Mouse (Mus musculus): Measurements from ENCODE around the gene Abhd16b. TPM values are rescaled to one million over a fixed set of nuclear protein-coding genes. Genes with fewer than 3 reads are reported as not detected.
A peak's percentile ranks its signal among the peaks of the same experiment; 100 is the strongest.

Gene Abhd16b
- total RNA-seq (2021) = not detected
- long read RNA-seq = 0 reads

DNA sequence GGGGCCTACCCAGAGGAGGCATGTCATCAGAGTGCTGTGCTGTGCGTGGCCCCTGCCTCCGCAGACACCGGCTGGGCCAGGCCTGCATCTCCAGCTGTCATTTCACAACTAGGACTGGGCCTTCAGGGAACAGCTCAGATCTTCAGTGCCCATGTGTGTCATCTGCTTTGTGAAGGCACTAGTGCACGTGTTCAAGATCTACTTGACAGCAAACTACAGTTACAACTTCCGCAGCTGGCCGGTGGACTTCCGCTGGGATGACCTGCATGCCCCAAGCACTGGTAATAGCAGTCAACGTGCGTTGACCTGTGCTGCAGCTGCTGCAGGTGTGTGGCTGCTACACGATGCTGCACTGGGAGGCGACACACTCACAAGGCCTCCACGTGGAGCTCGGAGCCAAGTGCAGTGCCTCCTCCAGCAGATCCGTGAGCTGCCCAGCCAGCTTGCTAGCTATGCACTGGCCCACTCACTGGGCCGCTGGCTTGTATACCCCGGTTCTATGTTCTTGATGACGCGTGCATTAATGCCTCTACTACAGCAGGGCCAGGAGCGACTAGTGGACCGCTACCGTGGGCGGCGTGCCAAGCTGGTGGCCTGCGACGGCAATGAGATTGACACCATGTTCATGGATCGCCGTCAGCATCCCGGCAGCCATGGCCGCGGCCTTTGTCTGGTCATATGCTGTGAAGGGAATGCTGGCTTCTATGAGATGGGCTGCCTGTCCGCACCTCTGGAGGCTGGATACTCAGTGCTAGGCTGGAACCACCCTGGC is at the start of gene Abhd16b:
TSS of gene Abhd16b (plus strand) at position 51 of the 772 bp plus-strand sequence.
- DNase-seq (ENCODE audit: low spot score in 2 of 2) = no peak

DNA sequence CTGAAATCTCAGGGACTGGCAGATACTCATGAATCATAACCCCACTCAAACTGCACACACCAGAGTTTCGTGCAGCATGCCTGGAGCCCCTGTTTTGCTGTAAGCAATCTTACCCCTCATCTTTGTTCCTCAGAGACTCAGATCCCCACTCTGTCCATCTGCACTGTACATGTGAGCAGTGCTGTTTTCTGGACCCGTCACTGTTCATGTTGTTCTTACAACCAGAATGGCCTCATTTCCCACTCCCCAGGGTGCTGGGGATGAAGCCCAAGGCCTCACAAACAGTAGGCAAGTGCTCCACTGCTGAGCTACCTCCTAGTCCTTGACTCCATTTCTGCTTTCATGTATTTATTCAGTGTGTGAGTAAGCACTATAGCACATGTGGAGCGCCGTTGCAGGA is 40.8 kb upstream of the Abhd16b start:
- no peak for DNase-seq (ENCODE audit: low spot score in 2 of 2)

DNA sequence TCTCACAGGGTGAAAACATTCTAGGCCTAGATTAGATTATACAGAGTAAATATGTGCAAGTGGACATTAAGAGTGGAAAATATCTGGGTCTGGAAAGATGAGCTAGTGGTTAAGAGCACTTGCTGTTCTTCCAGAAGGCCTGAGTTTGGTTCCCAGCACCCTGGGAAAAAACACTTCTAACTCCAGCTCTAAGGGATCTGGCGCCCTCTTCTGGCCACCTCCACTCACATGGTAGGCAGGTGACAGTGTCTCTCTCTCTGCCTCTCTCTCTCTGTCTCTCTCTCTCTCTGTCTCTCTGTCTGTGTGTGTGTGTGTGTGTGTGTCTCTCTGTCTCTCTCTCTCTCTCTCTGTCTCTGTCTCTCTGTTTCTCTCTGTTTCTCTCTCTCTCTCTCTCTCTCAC is 39.7 kb upstream of the Abhd16b start:
- no peak for DNase-seq (ENCODE audit: low spot score in 2 of 2)

DNA sequence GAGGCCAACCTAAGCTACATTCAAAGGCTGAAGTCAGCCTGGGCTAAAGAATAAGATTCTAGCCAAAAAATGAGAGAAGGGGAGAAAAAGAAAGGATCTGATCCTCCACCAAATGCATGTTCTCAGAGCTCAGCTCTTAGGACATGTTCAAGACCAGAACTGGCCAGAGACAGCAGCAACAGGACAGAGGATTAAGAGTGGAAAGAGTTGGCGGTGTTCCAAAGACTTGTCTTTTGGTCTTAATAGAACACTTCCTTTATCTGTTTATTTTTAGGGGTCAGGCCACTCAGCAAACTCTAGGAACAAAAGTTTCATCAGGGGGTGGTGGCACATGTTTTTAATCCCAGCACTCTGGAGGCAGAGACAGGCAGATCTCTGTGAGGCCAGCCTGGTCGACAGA is 37.1 kb upstream of the Abhd16b start:
- no peak for DNase-seq (ENCODE audit: low spot score in 2 of 2)

DNA sequence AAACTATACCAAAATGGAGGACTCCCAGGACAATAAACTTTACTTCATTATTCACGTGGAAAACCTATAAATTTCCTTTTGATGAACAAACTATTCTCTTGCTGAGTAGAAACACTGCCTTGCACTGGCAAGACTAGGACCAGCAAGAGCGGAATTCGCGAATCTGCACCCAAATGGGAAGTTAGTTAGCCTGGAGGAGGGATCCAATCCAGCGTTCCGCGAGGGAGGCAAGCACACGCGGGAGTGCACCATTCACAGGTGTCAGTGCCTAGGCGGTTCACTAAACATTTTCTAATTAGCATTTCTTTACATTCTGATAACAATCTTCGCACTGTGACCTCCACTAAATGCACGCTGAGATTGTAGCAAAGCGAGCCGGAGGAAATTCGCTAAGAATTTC is 35.2 kb upstream of the Abhd16b start:
- DNase-seq (ENCODE audit: low spot score in 2 of 2) = no peak

GRCm38 (mm10) chr2:181458411-181459152 is 34.4 kb upstream of the Abhd16b start:
- DNase-seq (ENCODE audit: low spot score in 2 of 2) = no peak

DNA sequence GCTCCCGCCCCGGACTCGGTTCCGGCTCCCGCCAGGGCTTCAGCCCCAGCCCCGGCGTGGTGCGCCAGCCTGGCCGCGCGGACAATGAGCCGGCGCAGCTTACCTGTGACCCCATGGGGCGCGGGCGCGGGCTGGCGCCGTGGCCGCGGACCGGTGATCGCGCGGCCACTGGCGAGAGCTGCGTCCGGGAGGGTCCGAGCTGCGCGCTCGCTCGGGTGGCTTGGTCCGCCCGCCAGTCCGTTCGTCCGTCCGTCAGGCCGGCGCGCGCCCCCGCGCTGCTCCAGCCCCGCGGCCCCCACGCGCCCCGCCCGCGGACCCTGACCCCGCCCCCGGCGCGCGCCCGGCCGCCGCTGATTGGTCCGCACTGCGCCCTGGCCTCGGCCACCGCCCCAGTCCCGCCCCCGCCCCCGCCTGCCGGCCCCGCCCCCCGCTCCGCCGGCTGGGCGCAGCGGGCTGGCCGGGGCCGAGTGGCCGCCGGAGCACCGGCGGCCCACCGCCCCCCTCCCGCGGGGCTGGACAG is 33.8 kb upstream of the Abhd16b start, which contains the start of gene Zbtb46:
TSS of gene Zbtb46 (minus strand) at position 274 of the 520 bp plus-strand sequence.
- DNase-seq (ENCODE audit: low spot score in 2 of 2) = peak; percentile 39 to 70

GRCm38 (mm10) chr2:181459673-181460621 is 33.1 kb upstream of the Abhd16b start:
- no peak for DNase-seq (ENCODE audit: low spot score in 2 of 2)

GRCm38 (mm10) chr2:181461536-181462100 is 31.4 kb upstream of the Abhd16b start:
- DNase-seq (ENCODE audit: low spot score in 2 of 2) = no peak

DNA sequence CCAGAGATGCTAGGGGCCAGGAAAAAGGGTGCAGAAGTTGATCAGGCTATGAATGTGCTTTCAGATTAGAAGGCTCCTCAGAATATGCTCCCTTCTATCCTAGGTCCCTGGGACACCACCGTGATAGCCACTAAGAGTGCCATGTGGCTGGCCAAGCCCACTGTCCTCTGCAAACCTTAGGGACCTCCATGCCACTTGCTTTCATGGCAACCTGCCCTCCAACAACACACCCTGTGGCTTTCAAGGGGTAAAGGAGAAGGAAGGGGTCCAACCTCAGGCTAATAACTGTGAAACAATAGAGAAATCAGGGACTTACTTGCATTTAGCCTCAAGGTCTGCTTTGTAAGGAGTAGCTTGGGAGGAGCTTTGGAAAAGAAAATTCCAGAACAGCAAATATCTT is 30.4 kb upstream of the Abhd16b start:
- DNase-seq (ENCODE audit: low spot score in 2 of 2) = no peak

DNA sequence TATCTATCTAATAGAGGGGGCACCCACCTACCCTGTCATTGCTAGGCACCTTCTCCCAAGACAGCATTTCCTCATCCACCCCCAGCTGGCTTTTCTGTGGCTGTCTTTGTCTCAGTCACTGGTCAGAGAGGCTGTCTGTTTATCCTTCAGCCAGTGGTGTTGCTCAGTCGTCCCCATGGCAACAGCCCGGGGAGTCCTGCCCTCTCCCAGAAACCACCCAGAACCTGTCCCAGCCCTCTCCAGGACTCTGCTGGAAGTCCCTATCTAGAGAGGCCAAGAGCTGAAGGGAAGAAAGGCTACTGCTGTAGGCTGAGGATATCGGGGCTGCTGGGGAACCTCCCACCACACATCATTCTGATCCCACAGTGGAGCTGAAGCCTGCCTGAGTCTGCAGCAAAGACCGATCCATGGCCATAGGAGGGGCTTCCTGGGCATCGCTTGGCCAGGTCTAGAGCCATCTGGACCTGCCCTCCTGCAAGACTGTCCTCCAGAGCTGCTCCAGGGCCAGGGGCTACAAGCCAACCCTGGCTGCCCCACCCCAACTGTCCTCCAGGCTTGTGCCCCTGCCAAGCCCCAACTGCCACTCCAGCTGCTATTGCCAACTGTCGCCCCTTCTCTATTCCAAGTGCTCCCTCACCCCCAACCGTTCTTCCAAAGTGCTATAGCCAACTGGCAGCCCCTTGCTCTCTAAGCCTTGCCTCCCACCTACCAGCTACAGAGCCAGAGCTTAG is 29.8 kb upstream of the Abhd16b start:
- peak in 1 of 2 experiments; percentile 23 for DNase-seq (ENCODE audit: low spot score in 2 of 2)

- no peak for DNase-seq (ENCODE audit: low spot score in 2 of 2)
Measured at GRCm38 (mm10) chr2:181465423-181465822, 27.6 kb upstream of the Abhd16b start.

DNA sequence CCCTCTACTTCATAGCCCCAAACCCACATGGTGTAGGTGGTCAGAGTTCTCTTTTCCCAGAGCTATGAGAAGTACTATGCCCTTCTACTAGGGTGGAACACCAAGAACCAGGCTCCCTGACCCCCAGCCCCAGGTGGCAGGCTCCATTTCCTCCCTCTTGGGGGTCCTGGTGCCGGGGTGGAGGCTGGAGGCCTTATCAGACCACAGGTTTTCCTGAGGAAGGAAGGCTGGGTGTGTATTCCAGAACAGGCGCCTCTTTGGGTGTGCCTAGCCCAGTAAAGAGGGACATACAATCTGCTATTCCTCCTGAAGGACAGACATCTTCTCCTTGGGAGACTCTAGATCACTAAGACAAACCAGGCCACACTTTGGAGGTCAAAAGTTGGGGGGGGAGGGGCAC is 22.7 kb upstream of the Abhd16b start:
- DNase-seq (ENCODE audit: low spot score in 2 of 2) = no peak

DNA sequence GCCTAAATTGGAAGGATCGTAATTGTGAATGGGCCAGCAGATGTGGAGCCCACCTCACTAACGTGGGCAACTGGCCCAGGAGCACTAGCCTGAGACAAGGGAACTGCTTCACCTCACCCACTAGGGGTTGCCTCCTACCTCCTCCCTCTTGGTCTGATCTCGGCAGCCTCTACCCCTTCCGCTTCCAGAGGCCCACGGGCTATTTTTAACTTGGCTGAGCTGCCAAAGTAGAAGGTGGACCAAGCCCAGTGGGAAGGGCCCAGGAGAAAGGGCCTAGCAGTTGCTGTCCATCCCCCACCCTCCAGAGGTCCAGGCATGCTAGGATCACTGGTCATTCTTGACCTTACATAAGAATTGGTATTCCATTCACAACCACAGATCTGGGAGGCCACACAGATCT is 21.8 kb upstream of the Abhd16b start:
- no peak for DNase-seq (ENCODE audit: low spot score in 2 of 2)

DNA sequence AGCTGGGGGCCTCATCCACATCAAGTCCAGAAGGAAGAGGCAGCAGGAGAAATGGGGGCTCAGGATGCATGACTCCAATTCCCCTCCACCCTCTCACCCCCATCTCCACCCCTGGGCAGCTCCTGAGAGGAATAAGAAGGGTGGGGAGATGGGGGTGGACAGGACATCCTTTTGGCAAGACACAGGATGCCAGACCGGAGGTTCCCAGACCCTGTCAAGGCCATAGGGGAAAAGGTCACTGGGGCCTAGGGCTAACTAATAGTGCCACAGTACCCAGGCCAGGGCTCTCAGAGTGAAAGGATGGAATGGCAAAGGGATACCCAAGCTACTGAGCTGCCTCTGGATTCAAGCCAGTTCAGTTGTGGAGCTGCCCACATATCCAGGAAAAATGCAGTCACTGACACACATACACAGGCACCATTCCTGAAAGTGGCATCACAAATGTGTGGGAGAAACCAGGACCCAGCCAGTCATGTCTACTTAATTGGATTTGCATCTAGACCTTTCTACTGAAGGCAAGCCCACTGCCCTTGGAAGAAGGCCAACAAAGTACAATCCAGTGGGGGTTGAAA is 20.7 kb upstream of the Abhd16b start:
- DNase-seq (ENCODE audit: low spot score in 2 of 2) = no peak

DNA sequence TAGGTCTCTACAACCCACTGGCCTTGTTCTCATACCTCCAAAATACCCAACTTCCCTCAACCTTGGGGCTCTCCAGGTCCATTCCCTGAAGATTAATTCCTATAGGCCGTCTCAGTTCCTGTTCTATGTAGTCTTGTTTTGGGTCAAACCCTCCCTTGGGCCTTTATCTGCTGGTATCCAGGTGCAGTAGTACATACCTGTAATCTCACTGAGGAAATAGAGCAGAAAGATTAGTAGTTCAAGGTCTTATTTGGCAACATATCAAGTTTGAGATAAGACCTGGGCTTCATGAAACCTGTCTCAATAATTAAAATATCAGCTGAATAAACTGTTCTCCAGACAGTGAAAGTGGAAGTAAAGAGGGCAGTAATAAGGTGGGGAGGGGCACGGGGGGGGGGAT is 9.9 kb upstream of the Abhd16b start:
- DNase-seq (ENCODE audit: low spot score in 2 of 2) = no peak

DNA sequence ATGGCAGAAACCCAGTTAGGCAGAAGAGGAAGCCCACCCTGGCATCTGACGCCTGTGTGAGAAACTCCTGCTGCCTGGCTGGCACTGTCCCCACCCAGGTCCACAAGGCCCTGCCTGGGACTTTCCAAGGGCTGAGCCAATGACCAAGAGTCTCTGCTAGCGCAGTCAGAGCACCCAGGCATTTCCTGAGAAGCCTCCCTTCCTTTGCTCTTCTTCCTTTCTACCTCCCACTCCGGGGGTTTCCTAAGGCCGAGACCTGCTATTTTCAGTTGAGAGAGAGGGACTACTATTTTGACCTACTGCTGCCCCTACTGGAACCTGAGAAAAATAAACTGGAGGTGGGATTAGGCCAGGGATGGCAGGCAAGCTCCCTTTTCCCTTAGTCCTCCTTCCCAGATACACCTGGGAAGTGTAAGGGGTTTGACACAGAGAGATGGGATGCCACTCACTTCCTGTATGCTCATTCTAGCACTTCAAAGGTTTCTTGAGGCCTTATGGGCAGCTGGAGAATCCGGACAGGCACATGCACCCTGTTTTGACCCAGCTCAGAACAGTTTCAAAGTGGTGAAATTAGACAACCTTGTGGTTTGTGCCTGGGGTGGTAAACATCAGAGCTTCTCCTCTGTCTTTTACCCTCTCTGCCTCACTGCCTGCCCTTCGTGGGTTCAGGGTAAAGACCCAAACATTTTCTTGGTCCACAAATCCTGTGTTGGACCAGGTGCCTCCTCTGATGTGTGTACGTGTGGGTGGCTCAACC is 9.3 kb upstream of the Abhd16b start:
- no peak for DNase-seq (ENCODE audit: low spot score in 2 of 2)

DNA sequence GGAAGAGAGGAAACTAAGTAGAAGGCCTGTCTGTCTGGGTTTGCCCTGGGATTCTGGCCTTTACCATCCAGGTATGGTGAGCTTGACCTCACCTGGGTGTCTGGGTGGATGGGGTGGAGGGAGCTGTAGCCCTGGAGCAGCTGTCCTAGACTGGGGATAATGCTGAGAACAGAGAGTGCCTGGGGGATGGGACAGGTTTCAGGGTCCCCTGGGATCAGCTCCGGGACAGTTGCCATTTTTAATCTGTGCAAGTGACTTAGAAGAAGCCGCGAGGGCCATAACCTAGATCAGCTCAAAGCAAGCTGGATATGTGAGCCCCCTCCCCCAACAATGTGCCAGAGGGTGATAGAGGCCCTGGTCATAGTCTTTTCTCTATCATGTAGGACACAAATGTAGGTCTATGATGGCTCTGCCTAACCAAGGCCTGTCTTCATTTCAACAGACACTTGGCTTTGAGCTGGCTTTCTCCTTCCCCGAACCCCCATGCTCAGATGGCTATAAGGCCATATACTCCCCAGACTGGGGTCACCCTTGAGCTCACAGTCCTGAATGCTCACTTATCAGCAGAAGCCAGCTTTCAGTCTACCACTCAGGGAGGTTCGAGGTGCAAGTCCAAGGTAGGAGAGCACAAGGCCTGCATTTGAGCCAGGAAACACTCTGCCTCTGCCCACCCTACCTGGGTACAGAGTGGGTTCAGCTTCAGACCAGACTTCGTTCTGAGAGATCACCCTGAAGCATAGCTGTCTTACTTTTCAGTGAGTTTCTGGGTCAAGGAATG is 8.4 kb upstream of the Abhd16b start:
- DNase-seq (ENCODE audit: low spot score in 2 of 2) = no peak

All from layer of hippocampus, adult 18-20 months (tissue).